Mouse (Mus musculus): ENCODE measurements at regions not wholly inside any gene's neighbourhood (a gene's known extent, or its start where the extent isn't known, plus 50 kb on each side); places are given as distances from the start of the nearest gene placed in this dataset.

GRCm38 (mm10) chr14:70839126-70839525 lies 239.5 kb upstream of the Fam160b2 start:
- DNase-seq (ENCODE audit: low read depth, low spot score) = no peak

- no peak for DNase-seq (ENCODE audit: low read depth, low spot score)
Observed at GRCm38 (mm10) chr14:70837528-70837927, 237.9 kb upstream of the Fam160b2 start.

GRCm38 (mm10) chr14:70833238-70833637 lies 233.6 kb upstream of the Fam160b2 start:
- DNase-seq (ENCODE audit: low read depth, low spot score) = no peak

GRCm38 (mm10) chr14:70832462-70833212 lies 233.0 kb upstream of the Fam160b2 start:
- peak; percentile 16 for DNase-seq (ENCODE audit: low read depth, low spot score)

GRCm38 (mm10) chr14:70832042-70832441 lies 232.4 kb upstream of the Fam160b2 start:
- peak; percentile 7 for DNase-seq (ENCODE audit: low read depth, low spot score)
